Mouse (Mus musculus): ENCODE data around the gene Gm2075.
"Not testable (repeated sequence)": the region's sequence is repeated elsewhere in the genome, so short reads cannot be mapped to it uniquely, and the experiment has no call there.

The Gm2075 gene

GRCm38 (mm10) chr12:88011548-88011947 lies at the start of gene Gm2075:
TSS of gene Gm2075 (plus strand) at chr12:88011848.
- in situ Hi-C loops (cut with MboI, MseI), result not testable (repeated sequence)

- in situ Hi-C loops (cut with MboI, MseI), result not testable (repeated sequence)
Observed at GRCm38 (mm10) chr12:87984000-87984399, 27.6 kb upstream of the Gm2075 start.

- in situ Hi-C loops (cut with MboI, MseI), result loop anchor here (5.0 to 10.0 kb wide), 2 partner anchors 157 to 359 kb away; partner anchors contain the start of gene Gm16381
Observed at GRCm38 (mm10) chr12:88004118-88004517, 7.5 kb upstream of the Gm2075 start.

- in situ Hi-C loops (cut with MboI, MseI), result not testable (repeated sequence)
Observed at GRCm38 (mm10) chr12:88018671-88019070, 7.0 kb downstream of the Gm2075 start, which contains the start of gene Gm6803. TSS of gene Gm6803 (minus strand) at chr12:88018771.

GRCm38 (mm10) chr12:88026704-88027103 lies 15.1 kb downstream of the Gm2075 start, which contains the start of gene Gm2056:
TSS of gene Gm2056 (plus strand) at chr12:88027004.
- in situ Hi-C loops (cut with MboI, MseI), result loop anchor here (5.0 kb wide), 1 partner anchor 56 kb away; the partner anchor contains the start of gene Gm16368

- in situ Hi-C loops (cut with MboI, MseI), result not testable (repeated sequence)
Observed at GRCm38 (mm10) chr12:88032250-88032649, 20.6 kb downstream of the Gm2075 start.

- in situ Hi-C loops (cut with MboI, MseI), result not testable (repeated sequence)
Observed at GRCm38 (mm10) chr12:88039062-88039461, 27.4 kb downstream of the Gm2075 start.

GRCm38 (mm10) chr12:88039703-88040102 lies 28.1 kb downstream of the Gm2075 start:
- in situ Hi-C loops (cut with MboI, MseI), result not testable (repeated sequence)

- in situ Hi-C loops (cut with MboI, MseI), result not testable (repeated sequence)
Observed at GRCm38 (mm10) chr12:88045226-88045625, 33.6 kb downstream of the Gm2075 start.
